Mouse (Mus musculus) liver, embryonic 12.5 days (tissue): ENCODE data around the gene Olfr1118. TPM values are rescaled to one million over a fixed set of nuclear protein-coding genes. Genes with fewer than 3 reads are reported as not detected.
"Not testable (repeated sequence)": the region's sequence is repeated elsewhere in the genome, so short reads cannot be mapped to it uniquely, and the experiment has no call there.

Experiments used
- ATAC-seq: fragments of 200-750 bp; cut with Nextera tagmentation; 2 replicates; pipeline ENCODE4 v1.8.0; 2017; ENCODE audit warnings: moderate number of reproducible peaks, mild to moderate bottlenecking, moderate library complexity
- H3K27ac ChIP-seq: fragments of 300-500 bp; sonication (generic); 2 replicates; pipeline ENCODE4 v1.5.1; 2016; ENCODE audit warnings: mild to moderate bottlenecking
- H3K27me3 ChIP-seq: fragments of 300-500 bp; sonication (generic); replicated peaks from 2 replicates; pipeline ENCODE4 v1.6.1; 2016; ENCODE audit warnings: mild to moderate bottlenecking, moderate library complexity
- H3K36me3 ChIP-seq: fragments of 300-500 bp; sonication (generic); 2 replicates; pipeline ENCODE4 v1.6.1; 2016; ENCODE audit warnings: mild to moderate bottlenecking, moderate library complexity
- H3K4me1 ChIP-seq: fragments of 300-500 bp; sonication (generic); 2 replicates; pipeline ENCODE4 v1.6.1; 2016
- H3K4me2 ChIP-seq: fragments of 300-500 bp; sonication (generic); 2 replicates; pipeline ENCODE4 v1.6.1; 2016; ENCODE audit warnings: mild to moderate bottlenecking, moderate library complexity
- H3K4me3 ChIP-seq: fragments of 300-500 bp; sonication (generic); 2 replicates; pipeline ENCODE4 v1.5.1; 2016; ENCODE audit warnings: mild to moderate bottlenecking, moderate library complexity
- H3K9ac ChIP-seq: fragments of 300-500 bp; sonication (generic); 2 replicates; pipeline ENCODE4 v1.6.1; 2016; ENCODE audit warnings: mild to moderate bottlenecking, moderate library complexity
- H3K9me3 ChIP-seq: fragments of 300-500 bp; sonication (generic); replicated peaks from 2 replicates; pipeline ENCODE4 v1.6.1; 2016; ENCODE audit warnings: mild to moderate bottlenecking, moderate library complexity
- WGBS: fragments of 180-500 bp; shearing (Covaris S2); methylation state at CpG from one replicate; pipeline ENCODE4 v1.1.7; 2016; ENCODE audit not compliant: insufficient replicate concordance; 5-methylcytosine and 5-hydroxymethylcytosine counted together
- polyA plus RNA-seq: library from polyadenylated mRNA; unstranded; fragments of >200 nt; fragmentation: Nextera tagmentation; extraction: Ambion mirVana; gene quantifications from 2 replicates; pipeline ENCODE4 v1.2.1, GENCODE M21; 2016

Olfr1118 gene
- polyA plus RNA-seq = not detected in 2 replicates

DNA sequence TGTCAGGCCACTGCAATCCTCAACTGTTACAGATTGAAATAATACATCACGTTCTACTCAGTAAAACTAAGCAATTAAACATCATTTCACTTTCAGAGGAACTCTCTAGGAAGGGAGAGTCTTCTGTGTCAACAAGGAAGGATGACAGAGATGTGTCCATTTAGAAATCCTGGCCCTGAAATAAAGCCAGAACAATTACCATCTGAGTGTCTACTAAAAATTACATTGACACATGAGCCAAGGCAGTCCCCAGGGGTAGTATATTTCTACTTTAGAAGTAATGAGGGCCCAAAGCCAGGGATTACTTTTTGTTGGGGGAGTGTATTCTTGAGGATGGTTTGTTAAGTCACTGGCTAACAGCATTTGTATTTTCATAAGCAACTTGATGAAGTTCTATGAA is at the start of gene Olfr1118:
TSS of gene Olfr1118 (plus strand) at position 301 of the 400 bp plus-strand sequence.
- Histone ChIP-seq H3K4me1 (no peaks in the 10 kb centered on the region), H3K27me3 (no peaks in the 10 kb centered on the region), H3K27ac (no peak within 1 kb of the TSS), H3K4me2 (no peak within 1 kb of the TSS), H3K4me3 (no peak within 1 kb of the TSS), H3K36me3 (no peaks in the 10 kb centered on the region), H3K9me3 (no peaks in the 10 kb centered on the region), H3K9ac (no peak within 1 kb of the TSS)
- 32% methylated on average over 1 of the region's 1 CpGs for WGBS
- no peak for ATAC-seq

DNA sequence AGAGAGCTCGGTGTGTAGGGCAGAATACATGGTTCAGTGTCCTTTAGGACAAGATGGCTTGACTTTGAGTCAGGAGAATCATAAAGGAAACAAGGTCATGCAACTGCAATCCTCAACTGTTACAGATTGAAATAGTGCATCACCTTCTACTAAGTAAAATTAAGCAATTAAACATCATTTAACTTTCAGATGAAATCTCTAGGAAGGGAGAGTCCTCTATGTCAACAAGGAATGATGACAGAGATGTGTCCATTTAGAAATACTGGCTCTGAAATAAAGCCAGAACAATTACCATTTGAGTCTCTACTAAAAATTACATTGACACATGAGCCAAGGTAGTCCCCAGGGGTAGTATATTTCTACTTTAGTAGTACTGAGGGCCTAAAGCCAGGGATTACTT is 40.1 kb upstream of the Olfr1118 start, which contains the start of gene Olfr1116:
TSS of gene Olfr1116 (plus strand) at position 301 of the 400 bp plus-strand sequence.
- Histone ChIP-seq H3K27ac (no peak within 1 kb of the TSS), H3K9me3 (no peaks in the 10 kb centered on the region), H3K4me2 (no peak within 1 kb of the TSS), H3K4me3 (no peak within 1 kb of the TSS), H3K27me3 (no peaks in the 10 kb centered on the region), H3K36me3 (no peaks in the 10 kb centered on the region), H3K4me1 (no peaks in the 10 kb centered on the region), H3K9ac (no peak within 1 kb of the TSS)
- ATAC-seq = no peak
- 61% methylated on average over 1 of the region's 1 CpGs for WGBS

DNA sequence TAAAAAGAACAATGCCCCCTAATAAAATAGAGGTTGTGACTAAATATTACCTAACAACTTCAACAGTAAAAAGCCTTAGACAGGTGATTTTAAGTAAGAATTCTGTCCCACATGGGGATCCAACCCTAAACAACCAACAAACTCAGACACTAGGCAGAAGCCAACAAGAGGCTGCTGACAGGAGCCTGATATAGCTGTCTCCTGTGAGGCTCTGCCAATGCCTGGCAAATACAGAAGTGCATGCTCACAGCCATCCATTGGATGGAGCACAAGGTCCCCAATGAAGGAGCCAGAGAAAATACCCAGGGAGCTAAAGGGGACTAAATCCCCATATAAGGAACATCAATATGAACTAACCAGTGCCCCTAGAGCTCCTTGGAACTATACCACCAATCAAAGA is 13.4 kb upstream of the Olfr1118 start:
- not testable (repeated sequence) for H3K4me2 ChIP-seq, H3K4me3 ChIP-seq, H3K9ac ChIP-seq, H3K27me3 ChIP-seq, H3K27ac ChIP-seq, ATAC-seq, H3K36me3 ChIP-seq, H3K9me3 ChIP-seq, H3K4me1 ChIP-seq

DNA sequence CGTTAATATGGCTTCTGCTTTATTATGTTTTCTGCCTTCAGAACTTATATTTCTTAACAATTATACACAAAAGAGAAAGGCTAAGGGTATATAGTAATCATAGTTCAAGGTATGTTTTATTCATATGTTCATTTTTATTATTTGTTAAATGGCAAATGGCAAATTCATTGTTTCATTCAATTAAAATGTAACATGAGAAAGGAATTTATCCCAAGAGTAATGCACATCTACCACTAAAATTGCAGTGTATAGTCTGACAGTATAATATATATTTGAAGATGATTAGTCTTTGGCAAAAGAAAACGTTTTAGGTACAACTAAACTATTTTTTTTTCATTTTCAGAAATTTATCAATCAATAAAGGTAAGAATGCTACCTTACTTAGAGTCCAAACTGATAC is 47.1 kb downstream of the Olfr1118 start, which contains the start of gene Olfr1120:
TSS of gene Olfr1120 (plus strand) at position 301 of the 400 bp plus-strand sequence.
- no peak for ATAC-seq
- H3K9ac ChIP-seq = no peak within 1 kb of the TSS
- H3K4me2 ChIP-seq = no peak within 1 kb of the TSS
- no peak within 1 kb of the TSS for H3K27ac ChIP-seq
- H3K4me1 ChIP-seq = no peaks in the 10 kb centered on the region
- H3K9me3 ChIP-seq = no peaks in the 10 kb centered on the region
- H3K36me3 ChIP-seq = no peaks in the 10 kb centered on the region
- 25% methylated on average over 2 of the region's 2 CpGs for WGBS
- H3K4me3 ChIP-seq = no peak within 1 kb of the TSS
- H3K27me3 ChIP-seq = no peaks in the 10 kb centered on the region

DNA sequence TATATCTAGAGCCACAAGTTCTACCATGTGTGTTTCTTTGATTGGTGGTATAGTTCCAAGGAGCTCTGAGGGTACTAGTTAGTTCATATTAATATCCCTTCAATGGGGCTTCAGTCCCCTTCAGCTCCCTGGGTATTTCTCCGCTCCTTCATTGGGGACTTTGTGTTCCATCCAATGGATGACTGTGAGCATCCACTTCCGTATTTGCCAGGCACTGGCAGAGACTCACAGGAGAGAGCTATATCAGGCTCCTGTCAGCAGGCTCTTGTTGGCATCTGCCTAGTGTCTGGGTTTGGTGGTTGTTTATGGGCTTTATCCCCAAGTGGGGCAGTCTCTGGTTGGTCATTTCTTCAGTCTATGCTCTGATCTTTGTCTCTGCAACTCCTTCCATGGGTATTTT is 52.7 kb downstream of the Olfr1118 start:
- WGBS = 66% methylated on average over 2 of the region's 2 CpGs
- not testable (repeated sequence) for H3K27ac ChIP-seq, H3K9me3 ChIP-seq, H3K4me3 ChIP-seq, ATAC-seq, H3K36me3 ChIP-seq, H3K9ac ChIP-seq, H3K27me3 ChIP-seq, H3K4me1 ChIP-seq, H3K4me2 ChIP-seq

Other genes starting within 250 kb of the Olfr1118 start
- not detected in 2 replicates for gene Olfr1107, start 231.8 kb upstream of the Olfr1118 start, polyA plus RNA-seq
- not detected in 2 replicates for gene Olfr1109, start 211.6 kb upstream of the Olfr1118 start, polyA plus RNA-seq
- not detected in 2 replicates for gene Olfr259, start 193.0 kb upstream of the Olfr1118 start, polyA plus RNA-seq
- gene Olfr1110, start 167.3 kb upstream of the Olfr1118 start, polyA plus RNA-seq = not detected in 2 replicates
- gene Olfr1111, start 155.0 kb upstream of the Olfr1118 start, polyA plus RNA-seq = not detected in 2 replicates
- gene Olfr1112, start 119.8 kb upstream of the Olfr1118 start, polyA plus RNA-seq = not detected in 2 replicates
- gene Olfr1113, start 98.6 kb upstream of the Olfr1118 start, polyA plus RNA-seq = not detected in 2 replicates
- gene Olfr1115, start 59.6 kb upstream of the Olfr1118 start, polyA plus RNA-seq = not detected in 2 replicates
- not detected in 2 replicates for gene Olfr1116, start 40.0 kb upstream of the Olfr1118 start, polyA plus RNA-seq
- not detected in 2 replicates for gene Olfr1120, start 47.2 kb downstream of the Olfr1118 start, polyA plus RNA-seq
- not detected in 2 replicates for gene Olfr1121, start 62.3 kb downstream of the Olfr1118 start, polyA plus RNA-seq
- gene Olfr1122, start 78.3 kb downstream of the Olfr1118 start, polyA plus RNA-seq = not detected in 2 replicates
- not detected in 2 replicates for gene Olfr1123, start 109.1 kb downstream of the Olfr1118 start, polyA plus RNA-seq
- 0.05 TPM in 1 of 2 replicates, not detected in the other for gene Olfr1124, start 122.7 kb downstream of the Olfr1118 start, polyA plus RNA-seq
- not detected in 2 replicates for gene Olfr1126, start 146.4 kb downstream of the Olfr1118 start, polyA plus RNA-seq
- not detected in 2 replicates for gene Pramel7, start 189.5 kb downstream of the Olfr1118 start, polyA plus RNA-seq
- gene Pramel6, start 199.0 kb downstream of the Olfr1118 start, polyA plus RNA-seq = not detected in 2 replicates
- not detected in 2 replicates for gene Olfr153, start 224.2 kb downstream of the Olfr1118 start, polyA plus RNA-seq
- not detected in 2 replicates for gene Olfr1128, start 238.0 kb downstream of the Olfr1118 start, polyA plus RNA-seq